Mouse (Mus musculus): ENCODE results near the gene Lgr6. TPM values are rescaled to one million over a fixed set of nuclear protein-coding genes. Genes with fewer than 3 reads are reported as not detected.
A peak's percentile ranks its signal among the peaks of the same experiment; 100 is the strongest.

The Lgr6 gene
- polyA plus RNA-seq, 1 experiment from 2014 or later = 0.75 TPM

GRCm38 (mm10) chr1:135060174-135060573 is 44.9 kb downstream of the Lgr6 start:
- Histone ChIP-seq H3K4me1 (peaks cover 17% of the 10 kb centered on the region), H3K27ac (no peak overlapping the region), H3K4me3 (no peak overlapping the region), H3K9me3 (replicated peaks) (no peaks in the 10 kb centered on the region), H3K27me3 (ENCODE audit: low read depth, poor library complexity, severe bottlenecking) (no peaks in the 10 kb centered on the region), H3K36me3 (no peaks in the 10 kb centered on the region)
- no peak for DNase-seq (ENCODE audit: low spot score)
- WGBS = 88% methylated on average over 6 of the region's 6 CpGs

GRCm38 (mm10) chr1:135056901-135057300 is 48.2 kb downstream of the Lgr6 start:
- Histone ChIP-seq H3K27ac (peak overlapping the region; percentile 26; the same call in 1 of the 2 replicates), H3K27me3 (ENCODE audit: low read depth, poor library complexity, severe bottlenecking) (no peaks in the 10 kb centered on the region)
- WGBS = 78% methylated on average over 8 of the region's 8 CpGs

GRCm38 (mm10) chr1:135054121-135054520 is 51.0 kb downstream of the Lgr6 start:
- H3K27me3 ChIP-seq (ENCODE audit: low read depth, poor library complexity, severe bottlenecking) = no peaks in the 10 kb centered on the region
- 71% methylated on average over 5 of the region's 5 CpGs for WGBS
- peaks cover 34% of the 10 kb centered on the region for H3K4me1 ChIP-seq
- no peak overlapping the region for H3K27ac ChIP-seq
- no peaks in the 10 kb centered on the region for H3K9me3 ChIP-seq (replicated peaks)
- no peak for DNase-seq (ENCODE audit: low spot score)
- no peaks in the 10 kb centered on the region for H3K36me3 ChIP-seq
- H3K4me3 ChIP-seq = no peak overlapping the region

More at GRCm38 (mm10) chr1:135056901-135057300, 48.2 kb downstream of the Lgr6 start:
- Histone ChIP-seq H3K4me1 (peaks cover 28% of the 10 kb centered on the region), H3K36me3 (no peaks in the 10 kb centered on the region), H3K9me3 (replicated peaks) (no peaks in the 10 kb centered on the region), H3K4me3 (no peak overlapping the region)
- no peak for DNase-seq (ENCODE audit: low spot score)

GRCm38 (mm10) chr1:135044439-135044838 is 60.6 kb downstream of the Lgr6 start:
- WGBS = 93% methylated on average over 2 of the region's 2 CpGs
- no peaks in the 10 kb centered on the region for H3K9me3 ChIP-seq (replicated peaks)
- H3K4me1 ChIP-seq = no peaks in the 10 kb centered on the region
- no peak overlapping the region for H3K27ac ChIP-seq
- no peak overlapping the region for H3K4me3 ChIP-seq
- no peak for DNase-seq (ENCODE audit: low spot score)
- no peaks in the 10 kb centered on the region for H3K36me3 ChIP-seq
- H3K27me3 ChIP-seq (ENCODE audit: low read depth, poor library complexity, severe bottlenecking) = no peaks in the 10 kb centered on the region

GRCm38 (mm10) chr1:135036297-135036696 is 68.8 kb downstream of the Lgr6 start:
- no peak overlapping the region for H3K4me3 ChIP-seq
- no peaks in the 10 kb centered on the region for H3K27me3 ChIP-seq (ENCODE audit: low read depth, poor library complexity, severe bottlenecking)
- no peaks in the 10 kb centered on the region for H3K36me3 ChIP-seq
- no peak overlapping the region for H3K27ac ChIP-seq
- no peak for DNase-seq (ENCODE audit: low spot score)
- H3K9me3 ChIP-seq (replicated peaks) = no peaks in the 10 kb centered on the region
- H3K4me1 ChIP-seq = 0 out of 2 replicates have a peak, but pooled peaks cover 6% of the 10 kb centered on the region
- WGBS = 92% methylated on average over 5 of the region's 5 CpGs

GRCm38 (mm10) chr1:135032658-135033057 is 72.4 kb downstream of the Lgr6 start:
- H3K27me3 ChIP-seq (ENCODE audit: low read depth, poor library complexity, severe bottlenecking) = no peaks in the 10 kb centered on the region
- no peak for DNase-seq (ENCODE audit: low spot score)
- 0 out of 2 replicates have a peak, but pooled peaks cover 6% of the 10 kb centered on the region for H3K4me1 ChIP-seq
- WGBS = 41% methylated on average over 8 of the region's 8 CpGs
- no peak overlapping the region for H3K27ac ChIP-seq
- no peak overlapping the region for H3K4me3 ChIP-seq
- H3K36me3 ChIP-seq = no peaks in the 10 kb centered on the region
- no peaks in the 10 kb centered on the region for H3K9me3 ChIP-seq (replicated peaks)

GRCm38 (mm10) chr1:135030121-135030520 is 75.0 kb downstream of the Lgr6 start:
- Histone ChIP-seq H3K27ac (no peak overlapping the region), H3K4me3 (no peak overlapping the region), H3K9me3 (replicated peaks) (no peaks in the 10 kb centered on the region), H3K27me3 (ENCODE audit: low read depth, poor library complexity, severe bottlenecking) (no peaks in the 10 kb centered on the region), H3K4me1 (0 out of 2 replicates have a peak, but pooled peaks cover 6% of the 10 kb centered on the region), H3K36me3 (no peaks in the 10 kb centered on the region)
- WGBS = 73% methylated on average over 2 of the region's 2 CpGs
- DNase-seq (ENCODE audit: low spot score) = no peak

- no peaks in the 10 kb centered on the region for H3K27me3 ChIP-seq (ENCODE audit: low read depth, poor library complexity, severe bottlenecking)
- no peak overlapping the region for H3K4me3 ChIP-seq
- H3K4me1 ChIP-seq = peaks cover 10% of the 10 kb centered on the region
- no peak for DNase-seq (ENCODE audit: low spot score)
- no peak overlapping the region for H3K27ac ChIP-seq
- no peaks in the 10 kb centered on the region for H3K9me3 ChIP-seq (replicated peaks)
- no peaks in the 10 kb centered on the region for H3K36me3 ChIP-seq
- WGBS = 50% methylated on average over 1 of the region's 1 CpGs
These were observed 78.8 kb downstream of the Lgr6 start for GRCm38 (mm10) chr1:135026275-135026674.

- 67% methylated on average over 1 of the region's 1 CpGs for WGBS
- no peak overlapping the region for H3K27ac ChIP-seq
- DNase-seq (ENCODE audit: low spot score) = no peak
These were observed 81.5 kb downstream of the Lgr6 start for GRCm38 (mm10) chr1:135023583-135023982.

GRCm38 (mm10) chr1:135021936-135022335 is 83.1 kb downstream of the Lgr6 start:
- H3K27ac ChIP-seq = peak overlapping the region; percentile 38; the same call in 1 of the 2 replicates
- DNase-seq (ENCODE audit: low spot score) = no peak
- H3K9me3 ChIP-seq (replicated peaks) = no peaks in the 10 kb centered on the region
- H3K27me3 ChIP-seq (ENCODE audit: low read depth, poor library complexity, severe bottlenecking) = peaks cover 7% of the 10 kb centered on the region; the same call in 1 of the 2 replicates
- H3K4me1 ChIP-seq = peaks cover 52% of the 10 kb centered on the region
- 79% methylated on average over 5 of the region's 5 CpGs for WGBS
- H3K4me3 ChIP-seq = no peak overlapping the region
- H3K36me3 ChIP-seq = no peaks in the 10 kb centered on the region

More at GRCm38 (mm10) chr1:135023583-135023982, 81.5 kb downstream of the Lgr6 start:
- no peaks in the 10 kb centered on the region for H3K36me3 ChIP-seq
- peaks cover 3% of the 10 kb centered on the region; the same call in 1 of the 2 replicates for H3K27me3 ChIP-seq (ENCODE audit: low read depth, poor library complexity, severe bottlenecking)
- peaks cover 37% of the 10 kb centered on the region for H3K4me1 ChIP-seq
- H3K9me3 ChIP-seq (replicated peaks) = no peaks in the 10 kb centered on the region
- no peak overlapping the region for H3K4me3 ChIP-seq

- H3K4me1 ChIP-seq = peaks cover 56% of the 10 kb centered on the region
- H3K4me3 ChIP-seq = peak overlapping the region; percentile 2; the same call in 1 of the 2 replicates
- H3K27ac ChIP-seq = peak overlapping the region; percentile 61
- H3K9me3 ChIP-seq (replicated peaks) = no peaks in the 10 kb centered on the region
- no peaks in the 10 kb centered on the region for H3K36me3 ChIP-seq
- 41% methylated on average over 5 of the region's 5 CpGs for WGBS
- H3K27me3 ChIP-seq (ENCODE audit: low read depth, poor library complexity, severe bottlenecking) = peaks cover 7% of the 10 kb centered on the region; the same call in 1 of the 2 replicates
- no peak for DNase-seq (ENCODE audit: low spot score)
These were observed 84.1 kb downstream of the Lgr6 start for GRCm38 (mm10) chr1:135020970-135021369.

- Histone ChIP-seq H3K27me3 (ENCODE audit: low read depth, poor library complexity, severe bottlenecking) (peaks cover 7% of the 10 kb centered on the region; the same call in 1 of the 2 replicates), H3K9me3 (replicated peaks) (no peaks in the 10 kb centered on the region), H3K4me3 (no peak overlapping the region), H3K4me1 (peaks cover 59% of the 10 kb centered on the region), H3K27ac (peak overlapping the region; percentile 61; the same call in 1 of the 2 replicates), H3K36me3 (no peaks in the 10 kb centered on the region)
- WGBS = 86% methylated on average over 5 of the region's 5 CpGs
- DNase-seq (ENCODE audit: low spot score) = no peak
These were observed 84.7 kb downstream of the Lgr6 start for GRCm38 (mm10) chr1:135020281-135020940.

GRCm38 (mm10) chr1:135019775-135020167 is 85.3 kb downstream of the Lgr6 start:
- peaks cover 7% of the 10 kb centered on the region; the same call in 1 of the 2 replicates for H3K27me3 ChIP-seq (ENCODE audit: low read depth, poor library complexity, severe bottlenecking)
- no peaks in the 10 kb centered on the region for H3K36me3 ChIP-seq
- no peak overlapping the region for H3K27ac ChIP-seq
- H3K9me3 ChIP-seq (replicated peaks) = no peaks in the 10 kb centered on the region
- peaks cover 66% of the 10 kb centered on the region for H3K4me1 ChIP-seq
- H3K4me3 ChIP-seq = no peak overlapping the region
- WGBS = 57% methylated on average over 4 of the region's 4 CpGs
- DNase-seq (ENCODE audit: low spot score) = no peak
